8 mouse cellular contexts compared by ENCODE assay signal in genomic region chr2:170219611-170220401, GRCm38 (mm10).
A peak's percentile ranks its signal among the peaks of the same experiment; 100 is the strongest.
DNase-seq lines count a peak whose midpoint lies in the region; ATAC-seq and TF ChIP-seq lines count a peak whose summit lies in the region.

No protein-coding gene starts in this region.

- H3K4me3 ChIP-seq in CH12.LX (replicated peaks in 1 of 3; ENCODE audit: low read depth in 2 of 3, low read length in 2 of 3, poor library complexity in 1 of 3): peak overlapping the region in 2 of 3 experiments; percentile 21 to 54
- peak overlapping the region; percentile 43 for H3K4me3 ChIP-seq in embryonic facial prominence, embryonic 13.5 days
- H3K4me3 ChIP-seq in hindbrain, postnatal 0 days (ENCODE audit: low read length): peak overlapping the region; percentile 27
- H3K4me3 ChIP-seq in midbrain, embryonic 10.5 days: peak overlapping the region; percentile 51

- H3K4me2 ChIP-seq in CH12.LX (ENCODE audit: insufficient read depth, low read depth, poor library complexity, severe bottlenecking): peak overlapping the region; percentile 96
- H3K4me2 ChIP-seq in embryonic facial prominence, embryonic 13.5 days: peak overlapping the region; percentile 75
- peak overlapping the region; percentile 56 for H3K4me2 ChIP-seq in hindbrain, postnatal 0 days (ENCODE audit: low read depth, low read length)

- peak overlapping the region; percentile 52 for H3K9ac ChIP-seq in CH12.LX (ENCODE audit: insufficient read depth, low read depth)
- H3K9ac ChIP-seq in embryonic facial prominence, embryonic 13.5 days: peak overlapping the region; percentile 68
- peak overlapping the region; percentile 33 for H3K9ac ChIP-seq in hindbrain, postnatal 0 days (replicated peaks; ENCODE audit: low read length)

- dilution Hi-C loops in CH12.LX (cut with MboI; ENCODE audit: extremely low pct_ligation_motif_present, extremely low pct_unique_long_range_greater_than_20kb, low sequenced_read_pairs): no loop called here

- H3K9me3 ChIP-seq in CH12.LX (replicated peaks; ENCODE audit: low read length): peaks cover 4% of the 10 kb centered on the region
- peaks cover 3% of the 10 kb centered on the region; the same call in 1 of the 2 replicates for H3K9me3 ChIP-seq in embryonic facial prominence, embryonic 13.5 days
- H3K9me3 ChIP-seq in hindbrain, postnatal 0 days (ENCODE audit: low read length): 0 out of 2 replicates have a peak, but pooled peaks cover 4% of the 10 kb centered on the region
- H3K9me3 ChIP-seq in midbrain, embryonic 10.5 days (replicated peaks): peaks cover 5% of the 10 kb centered on the region; the same call in 1 of the 2 replicates

- in situ Hi-C loops in CH12.LX (cut with MboI; ENCODE audit: low pct_ligation_motif_present, low pct_unique_long_range_greater_than_20kb, low sequenced_read_pairs): no loop called here

- H3K79me2 ChIP-seq in CH12.LX (replicated peaks; ENCODE audit: control insufficient read depth, extremely low read depth, insufficient read depth, poor library complexity, severe bottlenecking): no peaks in the 10 kb centered on the region

- DNase-seq in adrenal gland, postnatal 14 days: peak; percentile 52
- DNase-seq in adrenal gland, postnatal 25 days: no peak
- DNase-seq in CH12.LX (ENCODE audit: extremely low read depth): no peak
- DNase-seq in hindbrain, postnatal 0 days (ENCODE audit: low spot score): peak; percentile 50
- peak; percentile 63 for DNase-seq in midbrain, embryonic 10.5 days (ENCODE audit: low spot score)
- DNase-seq in thymus, postnatal 4 days: peak; percentile 66
- DNase-seq in layer of hippocampus, adult 11-12 months (ENCODE audit: low spot score): no peak

- no peak for TF ChIP-seq RAD21 in CH12.LX (IDR thresholded peaks at IDR 0.05; ENCODE audit: low read depth, low read length)

- H3K27me3 ChIP-seq in CH12.LX (replicated peaks): no peaks in the 10 kb centered on the region
- H3K27me3 ChIP-seq in embryonic facial prominence, embryonic 13.5 days: no peaks in the 10 kb centered on the region
- H3K27me3 ChIP-seq in hindbrain, postnatal 0 days (ENCODE audit: insufficient read depth, low read length): no peaks in the 10 kb centered on the region
- H3K27me3 ChIP-seq in midbrain, embryonic 10.5 days (ENCODE audit: low read depth, poor library complexity, severe bottlenecking): no peaks in the 10 kb centered on the region

- under 1% methylated on average over 20 of the region's 20 CpGs for WGBS in embryonic facial prominence, embryonic 13.5 days
- 4% methylated on average over 20 of the region's 20 CpGs for WGBS in hindbrain, postnatal 0 days
- 2% methylated on average over 20 of the region's 20 CpGs for WGBS in midbrain, embryonic 10.5 days

- no peak for ATAC-seq in embryonic facial prominence, embryonic 13.5 days (ENCODE audit: insufficient number of reproducible peaks, insufficient read depth, low FRiP score, low TSS enrichment, low read depth)
- no peak for ATAC-seq in hindbrain, postnatal 0 days

- no peak for TF ChIP-seq EP300 in CH12.LX (IDR thresholded peaks at IDR 0.05; ENCODE audit: low read length)

- H3K36me3 ChIP-seq in CH12.LX (replicated peaks in 1 of 2; ENCODE audit: control insufficient read depth in 1 of 2, insufficient read depth in 1 of 2, low read length in 1 of 2): no peaks in the 10 kb centered on the region
- H3K36me3 ChIP-seq in embryonic facial prominence, embryonic 13.5 days: no peaks in the 10 kb centered on the region
- no peaks in the 10 kb centered on the region for H3K36me3 ChIP-seq in hindbrain, postnatal 0 days (ENCODE audit: insufficient read depth, low read length)
- no peaks in the 10 kb centered on the region for H3K36me3 ChIP-seq in midbrain, embryonic 10.5 days

- TF ChIP-seq CTCF in CH12.LX (conservative IDR thresholded peaks at IDR 0.05 in 1 of 2, IDR thresholded peaks at IDR 0.05 in 1 of 2; ENCODE audit: low read depth in 2 of 2, low read length in 2 of 2): no peak
- no peak for TF ChIP-seq CTCF in hindbrain, postnatal 0 days (IDR thresholded peaks at IDR 0.05; ENCODE audit: low read depth)

- no peak overlapping the region for H3K27ac ChIP-seq in CH12.LX (ENCODE audit: insufficient read depth, low read depth)
- peak overlapping the region; percentile 90 for H3K27ac ChIP-seq in embryonic facial prominence, embryonic 13.5 days
- H3K27ac ChIP-seq in hindbrain, postnatal 0 days: peak overlapping the region; percentile 81
- peak overlapping the region; percentile 92 for H3K27ac ChIP-seq in midbrain, embryonic 10.5 days (replicated peaks)

- peaks cover 11 to 30% of the 10 kb centered on the region in 2 experiments for H3K4me1 ChIP-seq in CH12.LX (ENCODE audit: control insufficient read depth in 1 of 2, insufficient read depth in 2 of 2)
- peaks cover 53% of the 10 kb centered on the region for H3K4me1 ChIP-seq in embryonic facial prominence, embryonic 13.5 days
- peaks cover 20% of the 10 kb centered on the region; the same call in 1 of the 2 replicates for H3K4me1 ChIP-seq in hindbrain, postnatal 0 days (ENCODE audit: insufficient read depth, low read length)
- H3K4me1 ChIP-seq in midbrain, embryonic 10.5 days: peaks cover 67% of the 10 kb centered on the region

- TF ChIP-seq POLR2A in CH12.LX (IDR thresholded peaks at IDR 0.05; ENCODE audit: low read depth, low read length): 0 out of 2 replicates have a peak, but pooled peaks have one; percentile 24

TF ChIP-seq in CH12.LX, 34 proteins besides CTCF, POLR2A, EP300 and RAD21:
- TF ChIP-seq CHD2 (IDR thresholded peaks at IDR 0.05; ENCODE audit: low read length) (peak; percentile 44; the same call in 1 of the 2 replicates), JUN (IDR thresholded peaks at IDR 0.05; ENCODE audit: insufficient read depth, low read depth, low read length) (no peak), TBP (conservative IDR thresholded peaks at IDR 0.05; ENCODE audit: low read depth, low read length) (0 out of 2 replicates have a peak, but pooled peaks have one; percentile 2), SIN3A (IDR thresholded peaks at IDR 0.05; ENCODE audit: low read length) (0 out of 2 replicates have a peak, but pooled peaks have one; percentile 35), ZMIZ1 (IDR thresholded peaks at IDR 0.05; ENCODE audit: low read depth, low read length) (no peak), MAZ (IDR thresholded peaks at IDR 0.05; ENCODE audit: low read depth, low read length) (peak; percentile 18; the same call in 1 of the 2 replicates), CHD1 (IDR thresholded peaks at IDR 0.05; ENCODE audit: low read depth, low read length) (0 out of 2 replicates have a peak, but pooled peaks have one; percentile 48)

Comparison
In these comparisons a context has a peak if more than half of its experiments do, and no peak if none do; other contexts are left out.
1. DNase-seq: peak in adrenal gland, postnatal 14 days (single experiment), hindbrain, postnatal 0 days (single experiment), midbrain, embryonic 10.5 days (single experiment) and thymus, postnatal 4 days (single experiment); none in adrenal gland, postnatal 25 days (single experiment), CH12.LX (single experiment) and layer of hippocampus, adult 11-12 months (single experiment).
2. Peak in every context shown above with its lines, with median percentiles within 50 percentile points of each other: H3K4me2 ChIP-seq, H3K4me3 ChIP-seq and H3K9ac ChIP-seq.